Mouse (Mus musculus) left cerebral cortex, adult 8-10 months (tissue): ENCODE measurements at regions not wholly inside any gene's neighbourhood (a gene's known extent, or its start where the extent isn't known, plus 50 kb on each side); places are given as distances from the start of the nearest gene placed in this dataset.
A peak's percentile ranks its signal among the peaks of the same experiment; 100 is the strongest.
"Not testable (repeated sequence)": the region's sequence is repeated elsewhere in the genome, so short reads cannot be mapped to it uniquely, and the experiment has no call there.

Experiments used
- DNase-seq, 2 experiments: peaks; one replicate each; pipeline ENCODE4 v3.0.0; 2022; ENCODE audit warnings: low spot score in 2 of 2

- DNase-seq: no peak
Measured at GRCm38 (mm10) chrX:122935358-122935757, 94.1 kb downstream of the Gm17521 start.

- DNase-seq: no peak
Measured at GRCm38 (mm10) chrX:122892682-122893081, 136.8 kb downstream of the Gm17521 start.

- DNase-seq: no peak
Measured at GRCm38 (mm10) chrX:122854453-122854852, 175.0 kb downstream of the Gm17521 start.

- DNase-seq: not testable (repeated sequence)
Measured at GRCm38 (mm10) chrX:122831222-122831621, 198.2 kb downstream of the Gm17521 start.

GRCm38 (mm10) chrX:122826035-122826434 lies 203.4 kb downstream of the Gm17521 start:
- DNase-seq: peak; percentile 3 to 5
